Mouse (Mus musculus) intestine, embryonic 16.5 days (tissue): Measurements from ENCODE around the gene Lrrc7. TPM values are rescaled to one million over a fixed set of nuclear protein-coding genes. Genes with fewer than 3 reads are reported as not detected.

ENCODE experiments used
- ATAC-seq: fragments of 200-750 bp; cut with Nextera tagmentation; 2 replicates; pipeline ENCODE4 v1.8.0; 2017; ENCODE audit warnings: moderate TSS enrichment, moderate library complexity
- H3K27ac ChIP-seq: fragments of 300-500 bp; sonication (generic); 2 replicates; pipeline ENCODE4 v1.5.1; 2014; ENCODE audit warnings: mild to moderate bottlenecking, low read length
- H3K27me3 ChIP-seq: fragments of 300-500 bp; sonication (generic); replicated peaks from 2 replicates; pipeline ENCODE4 v1.6.1; 2014; ENCODE audit warnings: low read length, control low read depth, mixed read lengths; ENCODE audit not compliant: control insufficient read depth, insufficient read depth
- H3K36me3 ChIP-seq: fragments of 300-500 bp; sonication (generic); 2 replicates; pipeline ENCODE4 v1.6.1; 2014; ENCODE audit warnings: low read length, control low read depth; ENCODE audit not compliant: control insufficient read depth, insufficient read depth
- H3K4me1 ChIP-seq: fragments of 300-500 bp; sonication (generic); 2 replicates; pipeline ENCODE4 v1.6.1; 2014; ENCODE audit warnings: low read length, control low read depth, mixed read lengths; ENCODE audit not compliant: control insufficient read depth, insufficient read depth
- H3K4me2 ChIP-seq: fragments of 300-500 bp; sonication (generic); 2 replicates; pipeline ENCODE4 v1.6.1; 2014; ENCODE audit warnings: low read depth, low read length, control low read depth
- H3K4me3 ChIP-seq: fragments of 300-500 bp; sonication (generic); 2 replicates; pipeline ENCODE4 v1.5.1; 2014; ENCODE audit warnings: mild to moderate bottlenecking, low read length
- H3K9ac ChIP-seq: fragments of 300-500 bp; sonication (generic); 2 replicates; pipeline ENCODE4 v1.6.1; 2014; ENCODE audit warnings: low read depth, low read length
- H3K9me3 ChIP-seq: fragments of 300-500 bp; sonication (generic); 2 replicates; pipeline ENCODE4 v1.6.1; 2016; ENCODE audit warnings: low read length, control low read depth; ENCODE audit not compliant: control insufficient read depth
- WGBS: fragments of 180-500 bp; shearing (Covaris S2); extraction: QIAGEN DNeasy Blood & Tissue Kit; methylation state at CpG from one replicate; pipeline ENCODE4 v1.1.7; 2014; 5-methylcytosine and 5-hydroxymethylcytosine counted together
- polyA plus RNA-seq: library from polyadenylated mRNA; unstranded; fragments of >200 nt; fragmentation: Nextera tagmentation; extraction: Ambion mirVana; gene quantifications from 2 replicates; pipeline ENCODE4 v1.2.1, GENCODE M21; 2015

Lrrc7 gene
- polyA plus RNA-seq, 1 experiment from 2014 or later: 0.88 TPM

- Histone ChIP-seq H3K4me2 (no peak overlapping the region), H3K9me3 (no peaks in the 10 kb centered on the region), H3K27ac (no peak overlapping the region), H3K27me3 (no peaks in the 10 kb centered on the region), H3K36me3 (no peaks in the 10 kb centered on the region), H3K4me3 (no peak overlapping the region), H3K4me1 (no peaks in the 10 kb centered on the region), H3K9ac (no peak overlapping the region)
- no peak for ATAC-seq
These were observed 254.6 kb downstream of the Lrrc7 start for GRCm38 (mm10) chr3:158307415-158307814.

GRCm38 (mm10) chr3:158298732-158299131, 263.3 kb downstream of the Lrrc7 start:
- Histone ChIP-seq H3K4me3 (no peak overlapping the region), H3K9ac (no peak overlapping the region), H3K36me3 (no peaks in the 10 kb centered on the region), H3K27me3 (no peaks in the 10 kb centered on the region), H3K4me1 (no peaks in the 10 kb centered on the region), H3K9me3 (no peaks in the 10 kb centered on the region), H3K4me2 (no peak overlapping the region), H3K27ac (no peak overlapping the region)
- 84% methylated on average over 3 of the region's 3 CpGs for WGBS
- no peak for ATAC-seq

- Histone ChIP-seq H3K9ac (no peak overlapping the region), H3K4me1 (no peaks in the 10 kb centered on the region), H3K4me2 (no peak overlapping the region), H3K36me3 (no peaks in the 10 kb centered on the region), H3K27ac (no peak overlapping the region), H3K9me3 (no peaks in the 10 kb centered on the region), H3K4me3 (no peak overlapping the region), H3K27me3 (no peaks in the 10 kb centered on the region)
- no peak for ATAC-seq
- WGBS: 45% methylated on average over 5 of the region's 5 CpGs
These were observed 267.0 kb downstream of the Lrrc7 start for GRCm38 (mm10) chr3:158295041-158295440.

- Histone ChIP-seq H3K27me3 (no peaks in the 10 kb centered on the region), H3K9ac (no peak overlapping the region), H3K4me1 (no peaks in the 10 kb centered on the region), H3K4me3 (no peak overlapping the region), H3K4me2 (no peak overlapping the region), H3K27ac (no peak overlapping the region), H3K9me3 (no peaks in the 10 kb centered on the region), H3K36me3 (no peaks in the 10 kb centered on the region)
- WGBS: 55% methylated on average over 1 of the region's 1 CpGs
- ATAC-seq: no peak
These were observed 277.6 kb downstream of the Lrrc7 start for GRCm38 (mm10) chr3:158284431-158284830.

- H3K4me1 ChIP-seq: no peaks in the 10 kb centered on the region
- H3K4me3 ChIP-seq: no peak overlapping the region
- H3K27me3 ChIP-seq: no peaks in the 10 kb centered on the region
- H3K27ac ChIP-seq: no peak overlapping the region
- no peak for ATAC-seq
- H3K36me3 ChIP-seq: no peaks in the 10 kb centered on the region
- no peaks in the 10 kb centered on the region for H3K9me3 ChIP-seq
- 80% methylated on average over 2 of the region's 2 CpGs for WGBS
- no peak overlapping the region for H3K4me2 ChIP-seq
- H3K9ac ChIP-seq: no peak overlapping the region
These were observed 283.4 kb downstream of the Lrrc7 start for GRCm38 (mm10) chr3:158278631-158279030.

- no peaks in the 10 kb centered on the region for H3K4me1 ChIP-seq
- no peaks in the 10 kb centered on the region for H3K27me3 ChIP-seq
- no peak overlapping the region for H3K4me3 ChIP-seq
- no peak overlapping the region for H3K4me2 ChIP-seq
- WGBS: 90% methylated on average over 1 of the region's 1 CpGs
- no peak for ATAC-seq
- no peak overlapping the region for H3K9ac ChIP-seq
- no peaks in the 10 kb centered on the region for H3K9me3 ChIP-seq
- no peak overlapping the region for H3K27ac ChIP-seq
- H3K36me3 ChIP-seq: no peaks in the 10 kb centered on the region
These were observed 289.3 kb downstream of the Lrrc7 start for GRCm38 (mm10) chr3:158272700-158273099.

- H3K4me3 ChIP-seq: no peak overlapping the region
- no peaks in the 10 kb centered on the region for H3K27me3 ChIP-seq
- H3K36me3 ChIP-seq: no peaks in the 10 kb centered on the region
- ATAC-seq: no peak
- no peaks in the 10 kb centered on the region for H3K9me3 ChIP-seq
- no peak overlapping the region for H3K4me2 ChIP-seq
- 56% methylated on average over 1 of the region's 1 CpGs for WGBS
- no peak overlapping the region for H3K27ac ChIP-seq
- H3K9ac ChIP-seq: no peak overlapping the region
- H3K4me1 ChIP-seq: no peaks in the 10 kb centered on the region
These were observed 291.1 kb downstream of the Lrrc7 start for GRCm38 (mm10) chr3:158270887-158271286.

GRCm38 (mm10) chr3:158252576-158252975, 309.4 kb downstream of the Lrrc7 start:
- H3K4me2 ChIP-seq: no peak overlapping the region
- H3K36me3 ChIP-seq: no peaks in the 10 kb centered on the region
- no peaks in the 10 kb centered on the region for H3K9me3 ChIP-seq
- no peak overlapping the region for H3K4me3 ChIP-seq
- H3K9ac ChIP-seq: no peak overlapping the region
- no peaks in the 10 kb centered on the region for H3K27me3 ChIP-seq
- no peak for ATAC-seq
- H3K27ac ChIP-seq: no peak overlapping the region
- H3K4me1 ChIP-seq: no peaks in the 10 kb centered on the region

- no peak overlapping the region for H3K27ac ChIP-seq
- no peak for ATAC-seq
- no peaks in the 10 kb centered on the region for H3K4me1 ChIP-seq
- no peaks in the 10 kb centered on the region for H3K27me3 ChIP-seq
- H3K9me3 ChIP-seq: no peaks in the 10 kb centered on the region
- H3K4me3 ChIP-seq: no peak overlapping the region
- no peaks in the 10 kb centered on the region for H3K36me3 ChIP-seq
- no peak overlapping the region for H3K9ac ChIP-seq
- no peak overlapping the region for H3K4me2 ChIP-seq
- 73% methylated on average over 1 of the region's 1 CpGs for WGBS
These were observed 314.3 kb downstream of the Lrrc7 start for GRCm38 (mm10) chr3:158247672-158248071.

GRCm38 (mm10) chr3:158210657-158211056, 351.4 kb downstream of the Lrrc7 start:
- Histone ChIP-seq H3K9me3 (no peaks in the 10 kb centered on the region), H3K27me3 (no peaks in the 10 kb centered on the region), H3K4me3 (no peak overlapping the region), H3K4me2 (no peak overlapping the region), H3K9ac (no peak overlapping the region), H3K36me3 (no peaks in the 10 kb centered on the region), H3K4me1 (no peaks in the 10 kb centered on the region), H3K27ac (no peak overlapping the region)
- ATAC-seq: no peak
- 76% methylated on average over 2 of the region's 2 CpGs for WGBS
